Mouse (Mus musculus): Measurements from ENCODE around the gene Nhlh1.

Gene Nhlh1

GRCm38 (mm10) chr1:172053541-172054440 is 3.6 kb downstream of the Nhlh1 start:
- no peak for DNase-seq (ENCODE audit: low read depth, low spot score)

GRCm38 (mm10) chr1:172052766-172053279 is 4.5 kb downstream of the Nhlh1 start:
- DNase-seq (ENCODE audit: low read depth, low spot score), result no peak

- DNase-seq (ENCODE audit: low read depth, low spot score), result no peak
Measured at GRCm38 (mm10) chr1:172049131-172049782, 8.1 kb downstream of the Nhlh1 start.

GRCm38 (mm10) chr1:172048241-172048734 is 9.1 kb downstream of the Nhlh1 start:
- no peak for DNase-seq (ENCODE audit: low read depth, low spot score)

- DNase-seq (ENCODE audit: low read depth, low spot score), result no peak
Measured at GRCm38 (mm10) chr1:172046938-172047337, 10.4 kb downstream of the Nhlh1 start.

- DNase-seq (ENCODE audit: low read depth, low spot score), result no peak
Measured at GRCm38 (mm10) chr1:172046410-172046809, 11.0 kb downstream of the Nhlh1 start.

GRCm38 (mm10) chr1:172029914-172030313 is 27.5 kb downstream of the Nhlh1 start:
- DNase-seq (ENCODE audit: low read depth, low spot score), result no peak

- no peak for DNase-seq (ENCODE audit: low read depth, low spot score)
Measured at GRCm38 (mm10) chr1:172028394-172029275, 28.7 kb downstream of the Nhlh1 start, which contains the start of gene Vangl2. Vangl2 (minus strand) TSS chr1:172028444.

GRCm38 (mm10) chr1:172027809-172028102 is 29.6 kb downstream of the Nhlh1 start:
- DNase-seq (ENCODE audit: low read depth, low spot score), result no peak

- DNase-seq (ENCODE audit: low read depth, low spot score), result peak; percentile 65
Measured at GRCm38 (mm10) chr1:172027010-172027808, 30.2 kb downstream of the Nhlh1 start.

- DNase-seq (ENCODE audit: low read depth, low spot score), result no peak
Measured at GRCm38 (mm10) chr1:172026201-172026901, 31.0 kb downstream of the Nhlh1 start.

GRCm38 (mm10) chr1:172025201-172025904 is 32.0 kb downstream of the Nhlh1 start:
- DNase-seq (ENCODE audit: low read depth, low spot score), result no peak

GRCm38 (mm10) chr1:172024140-172024895 is 33.1 kb downstream of the Nhlh1 start:
- DNase-seq (ENCODE audit: low read depth, low spot score), result no peak

- no peak for DNase-seq (ENCODE audit: low read depth, low spot score)
Measured at GRCm38 (mm10) chr1:172019863-172020521, 37.4 kb downstream of the Nhlh1 start.

- DNase-seq (ENCODE audit: low read depth, low spot score), result no peak
Measured at GRCm38 (mm10) chr1:172019339-172019738, 38.0 kb downstream of the Nhlh1 start.

- DNase-seq (ENCODE audit: low read depth, low spot score), result no peak
Measured at GRCm38 (mm10) chr1:172018336-172019311, 38.7 kb downstream of the Nhlh1 start.

GRCm38 (mm10) chr1:172017517-172018070 is 39.8 kb downstream of the Nhlh1 start:
- no peak for DNase-seq (ENCODE audit: low read depth, low spot score)
